Mouse (Mus musculus) embryonic facial prominence, embryonic 11.5 days (tissue): ENCODE measurements at regions not wholly inside any gene's neighbourhood (a gene's known extent, or its start where the extent isn't known, plus 50 kb on each side); places are given as distances from the start of the nearest gene placed in this dataset.

ENCODE experiments used
- ATAC-seq: fragments of 200-750 bp; cut with Nextera tagmentation; replicated peaks from 2 replicates; pipeline ENCODE4 v1.8.0; 2017; ENCODE audit warnings: low read depth; ENCODE audit not compliant: insufficient number of reproducible peaks, low FRiP score, low TSS enrichment
- DNase-seq: peaks from one replicate; pipeline ENCODE4 v3.0.0-alpha.2; 2015; ENCODE audit warnings: low spot score
- H3K27ac ChIP-seq: fragments of 300-500 bp; sonication (generic); replicated peaks from 2 replicates; pipeline ENCODE4 v1.5.1; 2014; ENCODE audit warnings: mild to moderate bottlenecking, low read depth, low read length, control low read depth
- H3K27me3 ChIP-seq: fragments of 300-500 bp; sonication (generic); 2 replicates; pipeline ENCODE4 v1.6.1; 2014; ENCODE audit warnings: mild to moderate bottlenecking, low read length, moderate library complexity, mixed read lengths; ENCODE audit not compliant: control insufficient read depth, insufficient read depth
- H3K36me3 ChIP-seq: fragments of 300-500 bp; sonication (generic); replicated peaks from 2 replicates; pipeline ENCODE4 v1.6.1; 2014; ENCODE audit warnings: low read depth, mild to moderate bottlenecking, low read length, moderate library complexity, mixed read lengths; ENCODE audit not compliant: control insufficient read depth, insufficient read depth
- H3K4me1 ChIP-seq: fragments of 300-500 bp; sonication (generic); 2 replicates; pipeline ENCODE4 v1.6.1; 2014; ENCODE audit warnings: low read length, mixed read lengths; ENCODE audit not compliant: control insufficient read depth, insufficient read depth
- H3K4me2 ChIP-seq: fragments of 300-500 bp; sonication (generic); 2 replicates; pipeline ENCODE4 v1.6.1; 2014; ENCODE audit warnings: low read depth, mild to moderate bottlenecking, control low read depth, low read length, moderate library complexity
- H3K4me3 ChIP-seq: fragments of 300-500 bp; sonication (generic); 2 replicates; pipeline ENCODE4 v1.5.1; 2014; ENCODE audit warnings: low read depth, low read length, control low read depth
- H3K9ac ChIP-seq: fragments of 300-500 bp; sonication (generic); replicated peaks from 2 replicates; pipeline ENCODE4 v1.6.1; 2014; ENCODE audit warnings: mild to moderate bottlenecking, control low read depth, low read length
- H3K9me3 ChIP-seq: fragments of 300-500 bp; sonication (generic); replicated peaks from 2 replicates; pipeline ENCODE4 v1.6.1; 2016; ENCODE audit warnings: mild to moderate bottlenecking, low read length, inconsistent platforms, mixed read lengths; ENCODE audit not compliant: control insufficient read depth
- WGBS: fragments of 180-500 bp; shearing (Covaris S2); extraction: QIAGEN DNeasy Blood & Tissue Kit; methylation state at CpG from one replicate; pipeline ENCODE4 v1.1.7; 2014; 5-methylcytosine and 5-hydroxymethylcytosine counted together

DNA sequence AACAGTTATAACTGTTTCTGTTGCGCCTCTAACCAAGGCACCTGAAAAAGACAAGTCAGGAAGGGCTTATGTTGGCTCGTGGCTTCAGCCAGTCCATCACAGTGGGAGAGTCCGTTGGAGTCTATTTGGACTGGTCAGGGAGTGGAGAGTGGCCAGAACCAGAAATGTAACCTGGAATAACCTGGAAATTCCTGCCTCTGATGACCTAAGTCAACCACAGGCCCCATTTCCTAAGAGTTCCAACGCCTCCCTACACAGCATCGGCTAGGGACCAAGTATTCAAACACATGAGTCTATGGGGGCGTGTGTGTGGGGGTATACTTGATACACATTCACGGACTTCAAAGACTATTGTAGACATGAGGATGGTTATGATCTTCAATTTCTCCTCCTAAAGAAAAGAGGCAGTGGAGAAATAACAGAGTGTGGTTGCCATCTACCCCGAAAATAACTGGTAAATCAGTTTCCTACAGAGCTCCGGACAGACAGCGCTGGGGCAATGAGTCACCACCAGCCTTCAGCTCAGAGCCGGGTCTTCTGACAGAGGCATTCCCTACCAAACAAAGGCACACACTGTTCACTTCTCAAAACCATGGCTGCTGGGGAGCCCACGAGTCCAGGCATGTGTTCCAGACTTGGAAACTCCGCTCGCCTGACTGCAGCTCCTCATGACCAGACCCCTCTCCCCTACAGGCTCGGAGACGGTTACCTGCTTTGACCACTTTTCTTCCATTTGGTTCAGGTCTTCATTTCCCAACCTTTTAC is 167.0 kb upstream of the Irx5 start:
- Histone ChIP-seq H3K4me1 (no peaks in the 10 kb centered on the region), H3K27me3 (no peaks in the 10 kb centered on the region), H3K4me2 (no peak overlapping the region), H3K9me3 (no peaks in the 10 kb centered on the region), H3K9ac (no peak overlapping the region), H3K27ac (no peak overlapping the region), H3K36me3 (no peaks in the 10 kb centered on the region), H3K4me3 (no peak overlapping the region)
- ATAC-seq (no peak), DNase-seq (no peak)
- WGBS: 85% methylated on average over 16 of the region's 16 CpGs

DNA sequence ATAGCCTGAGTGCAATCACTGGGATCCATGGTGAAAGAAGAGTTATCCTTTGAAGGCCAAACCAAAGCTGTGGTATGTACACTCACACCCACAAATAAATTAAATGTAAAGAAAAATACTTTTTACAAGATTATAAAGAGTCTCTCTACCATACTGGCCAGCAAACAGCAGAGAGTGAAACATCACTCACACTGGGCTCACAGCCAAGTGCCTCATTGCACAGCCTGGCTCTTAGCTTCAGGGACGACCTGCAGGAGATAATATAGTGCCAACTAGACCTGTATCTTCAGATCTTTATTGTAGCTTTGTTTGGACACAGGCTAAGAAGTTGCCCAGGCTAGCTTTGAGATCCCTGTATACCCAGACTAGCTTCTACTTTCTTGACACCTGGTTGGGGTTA is 174.1 kb upstream of the Irx5 start:
- Histone ChIP-seq H3K27me3 (no peaks in the 10 kb centered on the region), H3K4me2 (no peak overlapping the region), H3K9ac (no peak overlapping the region), H3K4me3 (no peak overlapping the region), H3K9me3 (no peaks in the 10 kb centered on the region), H3K4me1 (no peaks in the 10 kb centered on the region), H3K27ac (no peak overlapping the region), H3K36me3 (no peaks in the 10 kb centered on the region)
- WGBS: 63% methylated on average over 1 of the region's 1 CpGs
- ATAC-seq: no peak
- no peak for DNase-seq

DNA sequence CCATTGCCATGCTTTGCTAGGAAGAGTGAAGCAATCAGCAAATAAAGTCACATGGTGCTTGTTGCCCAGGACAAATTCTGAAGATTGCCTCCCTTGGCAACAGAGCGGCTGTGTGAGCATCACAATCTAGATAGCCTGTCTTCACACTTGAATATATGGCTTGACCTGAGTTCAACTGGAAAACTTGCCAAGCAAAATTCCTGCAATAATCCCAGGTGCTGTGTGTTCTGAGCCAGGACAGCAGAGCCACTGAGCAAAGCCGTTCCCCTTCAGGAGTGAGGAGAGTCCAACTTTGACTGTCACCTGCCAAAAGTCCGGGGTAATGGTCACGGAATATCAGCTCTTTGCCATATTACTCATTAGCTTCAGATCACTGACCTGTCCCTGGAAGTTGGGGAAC is 176.8 kb upstream of the Irx5 start:
- Histone ChIP-seq H3K27me3 (no peaks in the 10 kb centered on the region), H3K9me3 (no peaks in the 10 kb centered on the region), H3K4me1 (no peaks in the 10 kb centered on the region), H3K36me3 (no peaks in the 10 kb centered on the region), H3K9ac (no peak overlapping the region), H3K27ac (no peak overlapping the region), H3K4me2 (no peak overlapping the region), H3K4me3 (no peak overlapping the region)
- DNase-seq (no peak), ATAC-seq (no peak)
- 86% methylated on average over 4 of the region's 4 CpGs for WGBS

DNA sequence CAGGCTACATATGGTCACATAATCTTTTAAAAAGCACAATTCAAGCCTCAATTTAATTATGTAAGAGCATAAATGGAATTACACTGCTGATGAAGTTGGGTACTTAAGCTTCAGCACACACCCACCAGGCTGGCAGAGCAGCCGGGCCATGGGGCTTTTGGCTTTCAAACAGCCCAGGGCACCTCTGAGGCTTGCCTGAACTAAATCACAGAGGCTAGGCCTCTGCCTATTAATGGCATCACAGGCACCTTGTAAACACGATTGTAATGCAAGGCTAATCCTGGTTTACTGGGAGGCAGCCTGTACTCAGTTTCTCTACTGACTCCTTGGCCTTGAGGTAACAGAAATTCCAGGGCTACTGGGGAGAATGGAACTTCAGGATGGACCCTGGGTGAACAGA is 178.1 kb upstream of the Irx5 start:
- no peak overlapping the region for H3K4me2 ChIP-seq
- no peak overlapping the region for H3K27ac ChIP-seq
- ATAC-seq: no peak
- no peak for DNase-seq
- H3K4me3 ChIP-seq: no peak overlapping the region
- WGBS: 61% methylated on average over 2 of the region's 2 CpGs
- no peaks in the 10 kb centered on the region for H3K36me3 ChIP-seq
- H3K4me1 ChIP-seq: no peaks in the 10 kb centered on the region
- H3K27me3 ChIP-seq: no peaks in the 10 kb centered on the region
- H3K9ac ChIP-seq: no peak overlapping the region
- H3K9me3 ChIP-seq: no peaks in the 10 kb centered on the region

DNA sequence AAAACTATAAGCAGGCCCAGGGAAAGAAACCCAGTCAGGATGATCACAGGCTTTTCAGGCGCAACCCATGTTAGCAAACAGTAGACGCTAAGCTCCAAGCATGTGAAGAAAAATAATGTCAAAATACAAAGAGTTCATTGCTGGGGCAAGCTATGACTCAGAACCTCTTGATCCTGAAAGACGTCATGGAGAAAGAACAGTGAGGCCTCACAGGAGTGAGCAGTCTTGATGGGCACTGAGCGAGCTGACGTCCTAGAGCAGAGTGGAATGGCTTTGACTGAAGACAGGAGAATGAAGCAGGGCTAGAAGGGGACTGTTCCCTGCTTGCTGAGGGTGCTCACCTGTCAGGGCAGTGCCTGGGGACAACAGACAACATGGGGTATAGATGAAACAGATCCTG is 181.3 kb upstream of the Irx5 start:
- 70% methylated on average over 5 of the region's 5 CpGs for WGBS
- no peaks in the 10 kb centered on the region for H3K4me1 ChIP-seq

DNA sequence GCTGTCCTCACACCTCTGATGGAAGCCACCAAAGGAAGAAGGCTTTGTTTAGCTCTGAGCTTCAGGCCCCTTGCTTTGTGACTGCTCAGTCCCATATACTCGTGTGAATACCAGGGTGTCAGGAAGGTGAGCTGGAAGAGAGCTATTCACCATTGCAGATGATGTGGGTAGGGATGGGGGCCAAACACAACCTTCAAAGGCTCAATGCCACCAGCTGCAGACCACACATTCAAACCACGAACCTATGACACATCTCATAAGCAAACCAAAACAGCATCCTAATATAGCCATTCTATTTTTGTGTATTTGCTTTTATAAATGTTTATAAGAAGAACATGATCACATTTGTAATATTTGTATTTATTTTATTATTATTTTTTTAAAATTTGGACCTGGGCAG is 183.3 kb upstream of the Irx5 start:
- no peak overlapping the region for H3K27ac ChIP-seq
- H3K4me1 ChIP-seq: no peaks in the 10 kb centered on the region
- no peaks in the 10 kb centered on the region for H3K27me3 ChIP-seq
- H3K36me3 ChIP-seq: no peaks in the 10 kb centered on the region
- no peak for ATAC-seq
- WGBS: 83% methylated on average over 2 of the region's 2 CpGs
- H3K9ac ChIP-seq: no peak overlapping the region
- no peak overlapping the region for H3K4me2 ChIP-seq
- DNase-seq: no peak
- H3K4me3 ChIP-seq: no peak overlapping the region
- H3K9me3 ChIP-seq: no peaks in the 10 kb centered on the region

More for the DNA sequence above, 181.3 kb upstream of the Irx5 start:
- Histone ChIP-seq H3K9ac (no peak overlapping the region), H3K27ac (no peak overlapping the region), H3K4me3 (no peak overlapping the region), H3K9me3 (no peaks in the 10 kb centered on the region), H3K36me3 (no peaks in the 10 kb centered on the region), H3K4me2 (no peak overlapping the region), H3K27me3 (no peaks in the 10 kb centered on the region)
- ATAC-seq (no peak), DNase-seq (no peak)

DNA sequence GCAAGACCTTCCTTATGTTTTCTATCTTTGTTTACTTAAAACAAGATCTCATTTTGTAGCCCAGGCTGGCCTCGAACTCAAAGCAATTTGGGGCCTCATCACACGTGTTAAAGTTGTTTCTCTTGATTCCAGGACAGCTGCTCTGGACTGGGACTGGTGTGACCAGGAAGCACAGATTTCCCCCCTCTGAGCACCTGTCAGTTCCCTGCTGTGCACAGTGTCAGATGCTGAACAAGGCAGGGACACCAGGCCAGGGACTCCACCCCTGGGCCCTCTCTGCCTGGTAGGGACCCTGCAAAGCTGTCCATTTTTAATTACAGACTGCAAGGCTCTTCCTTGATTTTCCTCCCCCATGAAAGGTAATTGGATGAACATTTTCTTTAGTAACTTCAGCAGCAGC is 185.8 kb upstream of the Irx5 start:
- Histone ChIP-seq H3K27me3 (no peaks in the 10 kb centered on the region), H3K4me1 (no peaks in the 10 kb centered on the region), H3K4me2 (no peak overlapping the region), H3K9me3 (no peaks in the 10 kb centered on the region), H3K9ac (no peak overlapping the region), H3K4me3 (no peak overlapping the region), H3K36me3 (no peaks in the 10 kb centered on the region), H3K27ac (no peak overlapping the region)
- DNase-seq (no peak), ATAC-seq (no peak)
- 67% methylated on average over 2 of the region's 2 CpGs for WGBS

DNA sequence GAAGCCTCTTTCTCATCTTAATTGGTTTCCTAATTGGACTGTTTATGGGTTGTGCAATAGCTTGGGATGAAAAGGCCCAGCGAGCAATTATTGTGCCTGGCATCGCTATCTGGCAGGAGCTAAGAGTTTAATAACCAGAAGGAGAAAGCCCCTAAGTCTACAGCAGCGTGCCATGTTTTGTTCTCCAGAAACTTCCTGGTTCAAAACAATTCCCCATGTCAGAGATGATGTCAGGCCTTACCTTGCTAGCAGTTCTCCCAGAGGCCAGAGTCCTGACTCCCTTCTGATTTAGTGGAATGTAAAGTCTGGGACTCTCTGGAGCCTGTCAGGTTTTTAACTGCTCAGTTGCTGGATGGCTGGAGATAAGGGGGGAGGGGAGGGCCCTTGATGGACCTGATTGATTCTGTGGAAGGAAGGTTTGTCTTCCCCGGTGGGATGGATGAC is 190.1 kb upstream of the Irx5 start:
- ATAC-seq (no peak; the same call in 1 of the 2 replicates), DNase-seq (no peak)
- H3K4me1 ChIP-seq: no peaks in the 10 kb centered on the region
- no peaks in the 10 kb centered on the region for H3K9me3 ChIP-seq
- H3K4me2 ChIP-seq: no peak overlapping the region
- no peaks in the 10 kb centered on the region for H3K27me3 ChIP-seq
- H3K4me3 ChIP-seq: no peak overlapping the region
- no peak overlapping the region for H3K27ac ChIP-seq
- 51% methylated on average over 4 of the region's 4 CpGs for WGBS
- H3K36me3 ChIP-seq: no peaks in the 10 kb centered on the region
- no peak overlapping the region for H3K9ac ChIP-seq
